Mouse (Mus musculus): ENCODE measurements around the gene Gm21985.

The Gm21985 gene

GRCm38 (mm10) chr2:112266242-112266592, at the start of gene Gm21985:
Gm21985 (plus strand) TSS chr2:112266314.
- peak; percentile 60 for DNase-seq (ENCODE audit: low spot score)

- DNase-seq (ENCODE audit: low spot score): no peak
These were observed 48.5 kb upstream of the Gm21985 start for GRCm38 (mm10) chr2:112217614-112218013.

DNA sequence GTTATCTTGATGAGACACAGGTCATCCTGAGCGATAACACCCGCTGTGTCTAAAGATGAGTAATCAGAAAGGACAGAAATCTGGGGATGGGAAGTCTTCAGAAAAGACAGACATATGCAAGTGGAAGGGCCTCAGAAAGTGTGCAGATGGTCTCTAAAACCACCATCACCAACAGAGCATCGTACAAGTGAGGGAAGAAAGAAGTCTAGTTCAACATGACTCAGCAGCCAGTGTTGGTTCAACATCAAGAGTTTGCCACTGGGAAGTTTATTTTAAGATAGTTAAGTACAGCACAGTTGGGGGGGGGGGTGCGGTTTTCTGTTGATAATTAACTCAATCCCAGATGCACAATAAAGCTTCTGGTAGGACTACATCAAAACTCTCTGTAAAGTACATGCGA, 45.2 kb upstream of the Gm21985 start:
- DNase-seq (ENCODE audit: low spot score): no peak

- no peak for DNase-seq (ENCODE audit: low spot score)
These were observed 43.5 kb upstream of the Gm21985 start for GRCm38 (mm10) chr2:112222607-112223006.

- no peak for DNase-seq (ENCODE audit: low spot score)
These were observed 41.8 kb upstream of the Gm21985 start for GRCm38 (mm10) chr2:112224356-112224755.

GRCm38 (mm10) chr2:112232623-112233022, 33.5 kb upstream of the Gm21985 start:
- DNase-seq (ENCODE audit: low spot score): no peak

- DNase-seq (ENCODE audit: low spot score): no peak
These were observed 29.5 kb upstream of the Gm21985 start for GRCm38 (mm10) chr2:112236620-112237019.

GRCm38 (mm10) chr2:112238006-112238405, 28.1 kb upstream of the Gm21985 start:
- DNase-seq (ENCODE audit: low spot score): no peak

DNA sequence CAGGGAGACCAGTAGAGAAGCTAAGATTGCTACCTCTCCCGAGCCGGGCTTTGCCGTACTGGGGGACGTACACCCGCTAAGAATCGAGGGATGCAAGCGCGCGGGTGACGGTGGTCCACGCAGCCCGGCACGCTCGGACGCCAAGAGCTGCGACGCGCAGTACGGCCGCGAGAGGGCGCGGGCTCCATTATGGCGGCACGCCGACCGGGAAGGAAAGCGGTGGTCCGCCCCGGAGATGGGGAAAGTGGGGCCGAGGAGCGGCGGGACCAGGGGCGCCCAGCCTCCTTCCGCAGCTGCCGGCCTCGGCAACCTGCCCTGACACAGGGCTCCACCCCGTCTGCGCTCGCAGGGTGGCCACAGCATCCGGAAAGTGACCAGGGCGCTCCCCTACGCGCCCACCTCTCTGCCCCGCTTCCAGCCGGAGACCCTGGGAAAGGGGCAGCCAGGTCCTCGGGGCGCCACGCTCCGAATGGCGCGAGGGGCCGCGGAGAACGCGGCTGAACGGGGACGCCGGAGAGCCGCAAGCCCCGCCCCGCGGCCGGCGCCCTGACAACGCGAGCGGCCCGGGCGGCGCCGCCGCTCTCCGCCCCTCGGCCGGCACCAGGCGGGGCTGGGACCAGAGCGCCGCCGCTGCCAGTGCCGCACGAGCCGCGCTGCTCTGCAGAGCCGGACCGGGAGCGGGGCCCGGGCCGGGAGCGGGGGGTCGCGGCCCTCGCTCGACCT, 26.7 kb upstream of the Gm21985 start, which contains the start of gene Lpcat4:
Lpcat4 (plus strand) TSS at position 257 of the 723 bp plus-strand sequence.
- DNase-seq (ENCODE audit: low spot score): peak; percentile 96

GRCm38 (mm10) chr2:112239935-112240721, 26.0 kb upstream of the Gm21985 start:
- DNase-seq (ENCODE audit: low spot score): peak; percentile 57

GRCm38 (mm10) chr2:112241787-112242186, 24.3 kb upstream of the Gm21985 start:
- no peak for DNase-seq (ENCODE audit: low spot score)

GRCm38 (mm10) chr2:112245307-112245706, 20.8 kb upstream of the Gm21985 start:
- no peak for DNase-seq (ENCODE audit: low spot score)

DNA sequence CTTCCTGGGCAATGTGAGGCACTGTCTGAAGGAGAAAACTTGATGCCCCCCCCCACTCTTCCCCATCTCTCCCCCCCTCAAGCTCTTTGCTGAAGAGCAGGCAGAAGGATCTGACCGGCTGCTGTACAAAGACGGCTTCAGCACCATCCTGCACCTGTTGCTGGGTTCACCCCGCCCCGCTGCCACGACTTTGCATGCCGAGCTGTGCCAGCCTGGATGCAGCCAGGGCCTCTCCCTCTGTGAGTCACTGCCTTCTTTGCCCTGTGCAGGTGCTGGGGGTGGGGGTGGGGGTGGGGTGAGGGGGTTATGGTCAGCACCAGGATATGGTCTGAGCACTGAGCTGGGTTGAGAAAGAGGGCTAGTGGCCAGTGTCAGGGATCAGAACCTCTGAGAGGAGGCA, 19.9 kb upstream of the Gm21985 start:
- no peak for DNase-seq (ENCODE audit: low spot score)

GRCm38 (mm10) chr2:112247323-112247722, 18.8 kb upstream of the Gm21985 start:
- no peak for DNase-seq (ENCODE audit: low spot score)

GRCm38 (mm10) chr2:112249780-112250453, 16.2 kb upstream of the Gm21985 start:
- DNase-seq (ENCODE audit: low spot score): no peak

DNA sequence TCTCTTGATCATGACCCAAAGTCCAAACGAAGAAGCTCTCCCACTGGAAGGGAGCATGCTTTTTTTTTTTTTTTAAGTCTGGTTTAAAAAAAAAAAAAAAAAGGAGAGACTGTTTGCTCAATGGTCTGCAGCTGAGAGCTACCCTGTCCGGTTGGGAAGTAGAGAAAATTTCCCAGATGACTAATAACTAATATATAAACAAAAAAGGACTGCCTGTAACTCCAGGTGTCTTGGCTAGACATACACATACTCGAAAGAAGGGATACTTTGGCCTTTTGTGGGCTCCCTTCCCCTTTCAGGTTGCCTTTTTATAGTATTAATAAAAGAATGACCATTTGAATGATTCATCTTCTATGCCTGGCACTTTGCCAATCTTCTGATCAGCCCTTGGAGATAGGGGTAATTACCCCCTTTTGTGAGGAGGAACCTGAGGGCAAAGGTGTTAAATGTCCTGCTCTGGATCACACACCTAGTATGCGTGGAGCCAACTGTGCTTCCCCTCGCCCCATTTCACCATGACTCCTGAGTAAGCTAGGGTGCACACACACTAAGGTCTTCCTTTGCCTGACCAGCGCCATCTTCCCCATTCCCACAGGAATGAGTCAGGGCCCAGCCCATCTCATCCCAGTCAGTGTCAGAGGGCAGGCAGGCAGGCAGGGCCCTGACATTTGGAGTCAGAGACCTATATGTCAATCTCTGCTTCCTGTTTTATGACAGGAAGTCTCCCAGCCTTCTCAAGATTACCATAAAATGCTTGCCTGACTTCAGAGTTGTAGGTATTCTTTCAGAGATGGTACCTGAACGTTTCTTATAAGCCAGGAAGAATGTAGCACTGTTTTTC, 11.2 kb upstream of the Gm21985 start:
- no peak for DNase-seq (ENCODE audit: low spot score)

DNA sequence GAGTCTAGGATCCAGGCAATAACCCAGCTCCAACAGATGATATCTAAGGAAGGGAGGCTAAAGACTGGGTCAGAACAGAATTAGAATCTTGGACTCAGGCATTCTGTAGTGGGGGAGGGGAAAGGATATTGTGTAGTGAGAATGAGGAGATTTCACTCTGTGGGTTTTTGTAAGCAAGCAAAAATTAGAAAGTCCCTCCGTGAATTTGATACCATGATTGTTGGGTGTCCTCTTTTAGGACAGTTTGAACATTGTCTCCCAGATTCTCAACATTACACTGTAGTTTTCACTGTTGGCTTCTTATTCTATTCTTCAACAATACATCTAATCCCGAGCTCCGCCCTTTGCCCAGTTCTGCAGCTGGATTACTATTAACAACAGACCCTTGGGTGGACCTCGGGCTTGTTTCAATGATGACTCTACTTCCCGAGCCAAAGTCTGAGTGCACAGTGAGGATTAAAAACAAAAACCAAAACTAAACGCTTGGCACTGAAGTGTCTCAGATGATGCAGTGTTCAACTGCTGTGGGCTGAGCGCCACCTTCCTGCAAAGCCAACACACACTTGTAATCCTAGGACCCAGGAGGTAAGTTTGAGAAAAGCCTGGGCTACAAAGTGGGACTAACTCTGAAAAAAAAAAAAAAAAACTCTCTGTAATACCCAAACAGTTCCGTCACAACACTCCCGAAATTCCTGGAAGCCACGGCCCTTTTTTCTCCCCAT, 6.7 kb upstream of the Gm21985 start, which contains the start of gene Nutm1:
Nutm1 (minus strand) TSS at position 51 of the 722 bp plus-strand sequence.
- DNase-seq (ENCODE audit: low spot score): no peak

DNA sequence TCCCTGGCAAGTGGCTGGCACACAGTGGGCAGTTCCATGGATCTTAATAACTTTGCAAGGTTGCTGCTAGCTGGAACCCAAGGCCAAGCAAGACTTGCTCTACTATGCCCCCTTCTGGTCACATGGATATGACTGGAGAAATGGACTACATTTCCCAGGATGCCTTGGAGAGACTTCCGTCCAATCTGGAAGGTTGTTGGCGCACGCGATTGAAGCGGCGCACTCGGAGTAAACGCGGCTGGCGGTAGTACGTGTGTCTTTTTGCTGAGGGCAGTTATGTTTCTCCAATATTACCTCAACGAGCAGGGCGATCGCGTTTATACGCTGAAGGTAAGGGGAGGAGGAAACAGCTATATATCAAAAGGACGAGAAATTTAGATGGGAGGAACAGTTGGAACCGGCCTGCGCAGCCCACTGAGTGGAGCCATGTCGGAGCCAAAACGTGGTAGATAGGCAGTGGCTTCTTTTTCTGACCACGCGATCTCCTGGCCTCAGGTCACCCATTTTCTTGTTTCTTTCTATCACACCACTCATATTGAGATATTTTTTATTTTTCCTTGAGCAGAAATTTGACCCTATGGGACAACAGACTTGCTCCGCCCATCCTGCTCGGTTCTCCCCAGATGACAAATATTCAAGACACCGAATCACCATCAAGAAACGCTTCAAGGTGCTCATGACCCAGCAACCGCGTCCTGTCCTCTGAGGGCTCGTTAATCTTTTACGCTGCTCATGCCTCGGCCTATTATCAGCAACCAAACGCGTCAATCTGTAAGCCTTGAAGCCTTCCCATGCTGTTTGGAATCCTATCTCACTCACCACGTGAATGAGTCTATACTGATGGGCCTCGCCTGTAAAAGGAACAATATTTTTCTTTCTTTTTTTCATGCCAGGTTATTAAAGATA, 4.1 kb upstream of the Gm21985 start, which contains the start of gene Nop10:
Nop10 (plus strand) TSS at position 179 of the 906 bp plus-strand sequence.
- peak; percentile 97 for DNase-seq (ENCODE audit: low spot score)

DNA sequence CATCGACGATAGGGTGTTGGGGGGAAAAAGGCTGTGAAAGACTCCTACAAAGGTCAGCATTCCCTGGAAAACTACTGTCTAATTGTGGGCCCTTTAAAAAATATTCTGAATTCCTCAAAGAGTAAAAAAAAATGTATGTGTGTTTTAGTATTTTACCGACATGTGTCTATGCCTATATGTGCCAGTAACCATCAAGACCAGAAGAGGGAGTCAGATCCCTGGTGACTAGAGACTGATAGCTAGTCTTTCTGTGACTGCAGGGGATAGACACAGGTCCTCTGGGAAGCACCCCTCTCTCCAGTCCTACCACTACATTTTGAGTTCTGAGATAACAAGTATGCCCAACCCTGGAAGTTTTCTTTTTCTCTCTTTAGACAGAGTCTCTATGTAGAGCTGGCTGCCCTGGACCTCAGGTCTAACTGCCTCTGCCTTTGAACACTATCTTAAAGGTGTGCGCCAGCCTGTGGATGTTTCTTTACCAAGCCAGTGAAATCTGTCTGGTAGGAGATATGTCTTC, 3.3 kb upstream of the Gm21985 start:
- DNase-seq (ENCODE audit: low spot score): peak; percentile 44

- DNase-seq (ENCODE audit: low spot score): no peak
These were observed 1.8 kb upstream of the Gm21985 start for GRCm38 (mm10) chr2:112264364-112264763.

All from embryo, embryonic 10 days (tissue).